Mouse (Mus musculus): ENCODE measurements around the gene Reg2. TPM values are rescaled to one million over a fixed set of nuclear protein-coding genes. Genes with fewer than 3 reads are reported as not detected.
"Not testable (repeated sequence)": the region's sequence is repeated elsewhere in the genome, so short reads cannot be mapped to it uniquely, and the experiment has no call there.

Gene Reg2
- not detected for polyA plus RNA-seq (2017; shearing (Covaris generic))

DNA sequence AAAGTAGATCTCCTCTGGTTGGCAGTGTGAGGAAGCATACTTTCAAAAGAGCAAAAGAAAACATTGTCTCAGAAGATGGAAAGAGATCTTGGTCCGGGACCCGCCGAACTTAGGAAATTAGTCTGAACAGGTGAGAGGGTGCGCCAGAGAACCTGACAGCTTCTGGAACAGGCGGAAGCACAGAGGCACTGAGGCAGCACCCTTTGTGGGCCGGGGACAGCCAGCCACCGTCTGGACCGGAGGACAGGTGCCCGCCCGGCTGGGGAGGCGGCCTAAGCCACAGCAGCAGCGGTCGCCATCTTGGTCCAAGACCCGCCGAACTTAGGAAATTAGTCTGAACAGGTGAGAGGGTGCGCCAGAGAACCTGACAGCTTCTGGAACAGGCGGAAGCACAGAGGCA lies at the start of gene Reg2:
TSS of gene Reg2 (plus strand) at position 301 of the 400 bp plus-strand sequence.
- ATAC-seq, result not testable (repeated sequence)

DNA sequence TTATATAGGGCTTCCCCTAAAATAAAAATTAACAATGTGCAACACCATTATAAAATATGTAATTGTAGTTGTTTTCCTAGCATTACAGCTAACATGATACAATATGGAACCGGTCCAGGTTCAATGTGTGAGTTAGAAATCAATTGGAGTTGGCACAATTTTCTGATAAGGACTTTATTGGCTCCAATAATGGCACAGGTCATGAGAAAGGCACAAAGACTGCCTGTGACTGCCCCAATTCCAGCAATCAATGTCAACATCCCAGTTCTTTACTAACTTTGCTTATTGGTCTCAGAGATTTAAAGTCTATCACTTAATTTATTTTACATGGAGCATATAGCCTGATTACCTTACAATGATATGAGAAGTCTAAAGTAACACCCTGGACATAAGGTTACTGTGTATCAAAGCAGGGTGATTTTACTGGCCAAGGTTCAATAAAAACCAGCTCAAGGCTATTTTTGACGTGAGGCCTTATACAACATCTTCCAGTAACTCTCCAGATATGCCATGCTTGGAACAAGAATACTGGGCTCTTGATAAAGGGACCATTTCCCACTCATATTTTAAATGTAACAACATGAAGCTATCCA lies 33.4 kb upstream of the Reg2 start:
- ATAC-seq, result no peak

DNA sequence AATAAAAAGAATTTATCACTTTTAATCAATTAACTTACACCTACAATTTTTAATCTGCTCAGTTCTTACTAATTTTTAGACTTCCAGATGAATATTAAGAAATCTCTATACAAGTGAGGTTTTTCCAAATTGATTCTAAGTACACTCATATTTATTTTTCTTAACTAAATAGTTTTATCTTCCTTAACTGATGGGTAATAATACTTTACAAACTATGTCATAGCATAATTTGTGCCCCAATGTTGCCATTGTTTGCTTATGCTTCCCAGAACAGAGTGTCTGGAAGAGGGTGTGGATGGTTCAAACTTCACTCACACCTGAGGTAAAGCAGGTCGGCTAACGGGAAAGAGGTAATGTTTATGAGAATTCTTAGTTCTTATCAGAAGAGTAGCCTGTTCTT lies 25.1 kb upstream of the Reg2 start, which contains the start of gene Reg3b:
TSS of gene Reg3b (plus strand) at position 301 of the 400 bp plus-strand sequence.
- no peak for ATAC-seq

DNA sequence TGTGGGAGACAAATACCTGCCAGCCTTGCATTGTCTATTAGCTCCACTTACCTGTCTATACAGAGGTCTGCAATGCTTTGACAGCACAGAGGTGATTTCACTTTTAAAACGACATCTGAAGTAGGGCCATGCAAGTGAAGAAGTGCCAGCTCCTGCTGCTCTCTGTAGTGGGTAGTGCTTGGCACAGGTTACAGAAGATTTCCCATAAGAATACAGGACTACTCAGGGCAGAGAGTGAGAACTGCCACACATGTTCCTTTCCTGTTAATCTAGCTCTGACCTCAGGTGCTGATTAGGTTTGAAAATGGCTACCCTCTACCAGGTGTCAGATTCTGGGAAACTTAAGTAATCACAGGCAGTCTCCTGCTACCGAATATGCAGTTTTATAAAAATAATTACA lies 16.7 kb upstream of the Reg2 start, which contains the start of gene Reg3d:
TSS of gene Reg3d (minus strand) at position 101 of the 400 bp plus-strand sequence.
- ATAC-seq, result no peak

DNA sequence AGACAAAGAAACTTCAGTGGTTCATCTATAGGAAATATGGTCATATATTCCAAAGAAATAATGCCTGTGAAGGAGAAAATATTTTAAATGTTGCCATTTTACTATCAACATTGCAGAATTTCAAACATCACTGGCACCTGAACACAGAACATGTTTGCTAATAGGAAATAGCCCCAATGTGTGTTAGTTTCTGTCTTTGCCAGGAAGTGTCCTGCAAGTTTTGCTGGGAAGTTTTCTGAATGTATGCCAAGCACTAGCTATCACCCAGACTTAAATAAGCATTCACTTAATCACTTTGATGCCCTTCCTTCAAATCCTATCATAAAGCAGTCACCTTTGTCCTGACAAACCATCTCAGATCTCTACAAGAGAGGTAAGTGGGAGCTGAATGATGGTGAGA lies 15.0 kb upstream of the Reg2 start, which contains the start of gene Reg3a:
TSS of gene Reg3a (plus strand) at position 301 of the 400 bp plus-strand sequence.
- no peak for ATAC-seq

DNA sequence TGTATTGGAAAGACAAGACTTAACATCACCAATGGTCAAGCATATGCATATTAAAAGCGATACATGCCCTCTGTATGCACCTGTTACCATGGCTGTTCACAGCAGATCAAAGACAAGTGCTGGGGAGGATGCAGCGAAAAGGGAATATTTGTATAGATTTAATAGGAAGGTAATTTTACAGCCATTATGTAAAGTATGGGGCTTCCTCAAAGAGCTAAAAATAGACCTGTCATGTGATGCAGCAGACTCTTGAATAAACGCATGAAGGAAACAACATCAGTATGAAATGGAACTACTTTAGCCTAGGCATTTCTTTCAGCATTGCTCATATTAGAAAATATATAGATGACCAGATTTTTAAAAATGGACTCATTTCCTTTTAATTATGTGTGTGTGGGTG lies 9.8 kb upstream of the Reg2 start:
- no peak for ATAC-seq

DNA sequence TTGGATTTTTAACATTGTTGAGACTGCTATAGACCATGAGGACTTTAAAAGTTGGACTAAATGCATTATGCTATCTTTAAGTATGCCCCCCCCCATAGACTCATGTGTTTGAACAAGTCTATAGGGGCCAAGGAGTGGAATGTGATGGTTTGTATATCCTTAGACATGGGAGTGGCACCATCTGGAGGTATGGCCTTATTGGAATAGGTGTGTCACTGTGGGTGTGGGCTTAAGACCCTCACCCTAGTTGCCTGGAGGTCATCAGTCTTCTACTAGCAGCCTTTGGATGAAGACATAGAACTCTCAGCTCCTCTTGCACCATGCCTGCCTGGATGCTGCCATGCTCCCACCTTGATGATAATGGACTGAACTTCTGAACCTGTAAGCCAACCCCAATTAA lies 27.0 kb downstream of the Reg2 start, which contains the start of gene Reg1:
TSS of gene Reg1 (plus strand) at position 301 of the 400 bp plus-strand sequence.
- ATAC-seq, result not testable (repeated sequence)

DNA sequence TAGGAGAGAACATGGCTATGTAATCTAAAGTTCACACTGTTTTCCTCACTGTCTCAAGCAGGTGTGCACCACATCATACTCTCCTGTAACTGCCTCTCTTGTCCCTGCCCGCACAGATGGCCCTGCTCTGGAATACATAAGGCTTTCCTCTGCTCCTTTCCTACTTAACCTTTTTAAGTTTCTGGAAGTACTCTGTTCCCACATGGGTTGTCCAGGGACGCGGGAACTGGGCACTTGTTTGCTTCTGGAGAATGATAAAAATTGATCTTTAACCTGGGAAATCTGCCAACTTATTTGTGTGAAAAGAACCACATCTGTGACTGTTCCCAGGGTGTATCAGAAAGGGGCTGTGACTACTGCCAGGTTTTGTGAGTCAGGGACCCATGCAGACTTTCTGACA lies 30.1 kb downstream of the Reg2 start:
- no peak for ATAC-seq

DNA sequence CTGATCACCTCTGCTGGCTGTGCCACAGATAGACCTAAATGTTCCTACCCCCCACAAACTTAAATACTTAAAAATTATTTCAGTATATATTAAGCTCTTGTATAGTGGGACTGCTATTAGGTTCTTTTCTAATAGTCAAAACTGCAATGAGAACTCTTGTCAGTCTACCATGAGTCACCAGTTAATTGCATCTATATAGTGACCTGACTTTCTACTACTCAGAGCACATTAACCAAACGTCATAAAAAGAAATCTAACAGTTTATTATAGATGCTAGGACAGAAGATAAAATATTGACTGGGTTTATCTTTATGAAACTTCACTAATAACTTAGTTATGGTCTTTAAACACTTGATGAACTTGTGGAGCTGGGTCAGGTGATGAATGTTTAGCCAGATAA lies 51.8 kb downstream of the Reg2 start:
- no peak for ATAC-seq

DNA sequence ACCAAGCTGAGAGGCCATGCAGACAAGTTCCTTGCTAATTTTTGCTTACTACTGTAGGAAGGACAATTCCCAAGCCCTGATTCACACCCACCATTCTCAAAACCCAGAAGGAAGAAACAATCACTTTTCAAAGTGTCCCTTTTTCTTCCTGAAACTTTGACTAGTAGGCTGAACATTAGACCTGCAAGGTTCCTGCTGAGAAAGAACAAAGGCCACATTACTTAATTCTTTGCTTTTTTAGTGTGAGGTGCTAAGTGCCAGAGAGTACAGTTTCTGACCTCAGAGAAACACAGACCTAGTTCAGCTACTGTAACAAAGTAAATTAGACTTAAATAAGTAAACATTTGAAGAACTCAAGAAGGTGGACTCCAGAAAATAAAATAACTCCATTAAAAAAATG lies 53.0 kb downstream of the Reg2 start:
- ATAC-seq, result no peak

DNA sequence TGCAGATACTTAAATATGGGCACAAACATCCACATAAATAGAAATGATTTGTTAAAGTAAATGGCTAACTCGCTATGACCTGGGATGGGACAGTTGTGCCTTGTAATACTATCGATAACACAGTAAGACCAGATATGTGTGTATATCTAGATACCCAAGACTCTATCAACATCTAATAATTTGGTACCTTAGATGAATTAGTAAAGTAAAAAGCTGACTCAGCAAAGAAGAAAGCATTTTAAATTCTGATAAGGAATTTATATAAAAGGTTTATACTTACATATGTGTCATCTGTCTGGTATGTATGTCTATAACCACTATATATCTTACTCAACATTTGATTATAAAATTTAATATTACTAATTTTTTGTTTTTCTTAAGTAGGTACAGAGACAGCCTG lies 57.4 kb downstream of the Reg2 start:
- ATAC-seq, result no peak

Other genes starting within 250 kb of the Reg2 start
- not detected for gene Reg3b, start 25.0 kb upstream of the Reg2 start, polyA plus RNA-seq (2017; shearing (Covaris generic))
- gene Reg3d, start 16.8 kb upstream of the Reg2 start, polyA plus RNA-seq (2017; shearing (Covaris generic)), result not detected
- gene Reg3a, start 14.9 kb upstream of the Reg2 start, polyA plus RNA-seq (2017; shearing (Covaris generic)), result not detected
- gene Reg1, start 27.1 kb downstream of the Reg2 start, polyA plus RNA-seq (2017; shearing (Covaris generic)), result not detected
- gene Reg3g, start 73.2 kb downstream of the Reg2 start, polyA plus RNA-seq (2017; shearing (Covaris generic)), result not detected

All from CD4-positive, CD25-positive, alpha-beta regulatory T cell, adult 4 months (primary cell).